Mouse (Mus musculus) cortical plate, adult 2 months (tissue): Measurements from ENCODE around the gene Ibtk.

Source experiments
- CTCF ChIP-seq: fragments of 200-500 bp; IDR thresholded peaks from 2 replicates; pipeline ENCODE4 v1.5.1; 2011; ENCODE audit warnings: mild to moderate bottlenecking, control low read depth, low read length; ENCODE audit not compliant: insufficient read depth; ENCODE audit errors: extremely low read depth
- POLR2A ChIP-seq: fragments of 200-500 bp; IDR thresholded peaks from 2 replicates; pipeline ENCODE4 v1.6.1; 2011; ENCODE audit warnings: mild to moderate bottlenecking, low read length, control low read depth; ENCODE audit not compliant: insufficient read depth; ENCODE audit errors: extremely low read depth

DNA sequence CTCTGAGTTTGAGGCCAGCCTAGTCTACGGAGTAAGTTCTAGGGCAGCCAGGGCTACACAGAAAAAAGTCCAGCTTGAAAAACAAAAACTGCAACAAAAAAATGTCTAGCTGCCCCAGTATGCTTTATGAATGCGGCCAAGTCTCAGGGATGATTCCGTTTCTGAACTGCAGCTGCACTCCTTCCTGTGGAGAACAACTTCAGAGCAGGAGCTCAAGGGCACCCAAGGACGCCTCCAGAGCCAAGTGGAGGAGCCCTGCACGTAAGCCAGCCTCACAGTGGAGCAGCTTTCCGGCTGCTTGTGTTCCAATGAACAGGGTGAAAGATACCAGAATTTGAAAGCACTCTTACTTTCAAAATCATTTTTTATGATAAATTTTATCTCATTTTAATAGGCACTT is 41.8 kb downstream of the Ibtk start:
- no peak for TF ChIP-seq CTCF
- no peak for TF ChIP-seq POLR2A
